Mouse (Mus musculus): ENCODE results near the gene Tnni3. TPM values are rescaled to one million over a fixed set of nuclear protein-coding genes. Genes with fewer than 3 reads are reported as not detected.

The Tnni3 gene
- polyA plus RNA-seq, 1 experiment, result 2.1 TPM

DNA sequence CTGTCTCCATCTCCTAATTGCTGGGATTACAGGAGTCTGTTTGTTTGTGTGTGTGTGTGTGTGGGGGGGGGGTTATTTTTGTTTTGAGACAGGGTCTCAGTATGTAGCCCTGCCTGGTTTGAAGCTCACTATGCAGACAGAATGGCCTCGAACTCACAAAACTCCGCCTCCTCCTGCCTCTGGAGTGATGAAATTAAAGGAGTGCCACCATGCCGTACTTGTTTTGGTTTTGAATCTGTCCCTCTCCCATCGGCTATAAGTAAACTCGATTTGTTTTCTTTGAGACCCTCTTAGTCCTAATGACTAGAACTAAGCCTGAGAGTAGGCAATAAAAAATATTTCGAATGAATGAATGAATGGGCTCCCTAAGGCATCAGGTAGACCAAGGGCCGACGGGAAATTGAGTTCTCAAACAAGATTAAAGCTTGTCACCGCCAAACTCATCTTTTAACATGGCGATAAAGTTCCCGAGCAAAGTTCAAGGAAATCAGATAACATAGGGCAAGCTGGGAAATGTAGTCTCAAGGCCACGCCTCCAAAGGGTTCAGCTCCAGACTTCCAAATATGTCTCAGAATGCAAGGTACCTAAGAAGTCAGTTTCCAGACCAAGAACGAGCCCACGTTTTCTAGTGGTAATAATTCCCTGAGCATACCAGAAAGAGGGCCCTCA is 21.5 kb downstream of the Tnni3 start:
- no peak overlapping the region; the same call in 1 of the 2 replicates for H3K4me3 ChIP-seq (ENCODE audit: insufficient read depth, low read depth, low read length)
- DNase-seq, result peak; percentile 83
- H3K27ac ChIP-seq (ENCODE audit: insufficient read depth, low read depth, low read length), result no peak overlapping the region
- 10% methylated on average over 14 of the region's 14 CpGs for WGBS
- no peaks in the 10 kb centered on the region for H3K36me3 ChIP-seq (ENCODE audit: control insufficient read depth, insufficient read depth, low read length)
- H3K4me1 ChIP-seq (ENCODE audit: control insufficient read depth, insufficient read depth, low read length), result peaks cover 13% of the 10 kb centered on the region; the same call in 1 of the 2 replicates
- TF ChIP-seq POLR2A (IDR thresholded peaks at IDR 0.05; ENCODE audit: low read depth, low read length) (no peak), CTCF (conservative IDR thresholded peaks at IDR 0.05; ENCODE audit: insufficient read depth, insufficient read length, low read depth, low read length) (no peak)
- no peaks in the 10 kb centered on the region for H3K27me3 ChIP-seq (replicated peaks; ENCODE audit: control insufficient read depth, insufficient read depth, low read length)

- Histone ChIP-seq H3K4me3 (ENCODE audit: insufficient read depth, low read depth, low read length) (peak within 1 kb of the TSS; percentile 91), H3K27ac (ENCODE audit: insufficient read depth, low read depth, low read length) (peak within 1 kb of the TSS; percentile 93), H3K4me1 (ENCODE audit: control insufficient read depth, insufficient read depth, low read length) (peaks cover 13% of the 10 kb centered on the region; the same call in 1 of the 2 replicates), H3K36me3 (ENCODE audit: control insufficient read depth, insufficient read depth, low read length) (no peaks in the 10 kb centered on the region), H3K27me3 (replicated peaks; ENCODE audit: control insufficient read depth, insufficient read depth, low read length) (no peaks in the 10 kb centered on the region)
- TF ChIP-seq CTCF (conservative IDR thresholded peaks at IDR 0.05; ENCODE audit: insufficient read depth, insufficient read length, low read depth, low read length), result no peak
- no peak for TF ChIP-seq POLR2A (IDR thresholded peaks at IDR 0.05; ENCODE audit: low read depth, low read length)
- 1% methylated on average over 62 of the region's 62 CpGs for WGBS
- DNase-seq, result peak; percentile 96
These were observed 22.3 kb downstream of the Tnni3 start, which contains the start of gene Ppp1r12c for GRCm38 (mm10) chr7:4501558-4502397. TSS of gene Ppp1r12c (minus strand) at chr7:4501680.

- H3K27me3 ChIP-seq (replicated peaks; ENCODE audit: control insufficient read depth, insufficient read depth, low read length), result no peaks in the 10 kb centered on the region
- no peak for TF ChIP-seq CTCF (conservative IDR thresholded peaks at IDR 0.05; ENCODE audit: insufficient read depth, insufficient read length, low read depth, low read length)
- no peak for TF ChIP-seq POLR2A (IDR thresholded peaks at IDR 0.05; ENCODE audit: low read depth, low read length)
- H3K4me1 ChIP-seq (ENCODE audit: control insufficient read depth, insufficient read depth, low read length), result peaks cover 13% of the 10 kb centered on the region; the same call in 1 of the 2 replicates
- H3K27ac ChIP-seq (ENCODE audit: insufficient read depth, low read depth, low read length), result peak overlapping the region; percentile 74
- peak overlapping the region; percentile 91 for H3K4me3 ChIP-seq (ENCODE audit: insufficient read depth, low read depth, low read length)
- DNase-seq, result peak; percentile 32
- WGBS, result under 1% methylated on average over 42 of the region's 52 CpGs
- H3K36me3 ChIP-seq (ENCODE audit: control insufficient read depth, insufficient read depth, low read length), result no peaks in the 10 kb centered on the region
These were observed 23.0 kb downstream of the Tnni3 start for GRCm38 (mm10) chr7:4500892-4501471.

GRCm38 (mm10) chr7:4499034-4499433 is 25.0 kb downstream of the Tnni3 start:
- Histone ChIP-seq H3K4me1 (ENCODE audit: control insufficient read depth, insufficient read depth, low read length) (peaks cover 13% of the 10 kb centered on the region; the same call in 1 of the 2 replicates), H3K27me3 (replicated peaks; ENCODE audit: control insufficient read depth, insufficient read depth, low read length) (no peaks in the 10 kb centered on the region), H3K27ac (ENCODE audit: insufficient read depth, low read depth, low read length) (no peak overlapping the region), H3K36me3 (ENCODE audit: control insufficient read depth, insufficient read depth, low read length) (no peaks in the 10 kb centered on the region), H3K4me3 (ENCODE audit: insufficient read depth, low read depth, low read length) (no peak overlapping the region)
- DNase-seq, result no peak
- no peak for TF ChIP-seq POLR2A (IDR thresholded peaks at IDR 0.05; ENCODE audit: low read depth, low read length)
- TF ChIP-seq CTCF (conservative IDR thresholded peaks at IDR 0.05; ENCODE audit: insufficient read depth, insufficient read length, low read depth, low read length), result no peak
- 91% methylated on average over 4 of the region's 4 CpGs for WGBS

DNA sequence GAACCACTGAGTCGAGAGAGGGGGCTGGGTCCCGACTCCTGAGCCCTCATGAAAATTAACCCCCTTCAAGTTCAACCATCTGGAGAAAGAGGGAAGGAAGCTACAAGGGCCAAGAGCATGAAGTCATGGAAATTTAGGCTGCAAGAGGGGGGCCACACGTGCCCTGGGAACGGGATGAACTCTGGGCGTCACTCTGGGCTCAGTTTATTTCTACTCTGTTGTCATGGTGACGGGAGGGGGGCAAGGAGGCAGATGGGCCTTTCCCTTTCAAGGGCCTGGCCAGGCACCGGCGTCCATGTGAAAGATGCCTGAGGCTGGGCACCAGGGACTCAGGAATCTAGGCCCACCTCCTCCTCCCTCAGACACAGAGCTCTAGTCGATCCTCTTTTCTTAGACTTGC is 25.8 kb downstream of the Tnni3 start:
- Histone ChIP-seq H3K27me3 (replicated peaks; ENCODE audit: control insufficient read depth, insufficient read depth, low read length) (no peaks in the 10 kb centered on the region), H3K4me1 (ENCODE audit: control insufficient read depth, insufficient read depth, low read length) (peaks cover 13% of the 10 kb centered on the region; the same call in 1 of the 2 replicates), H3K36me3 (ENCODE audit: control insufficient read depth, insufficient read depth, low read length) (no peaks in the 10 kb centered on the region), H3K4me3 (ENCODE audit: insufficient read depth, low read depth, low read length) (no peak overlapping the region), H3K27ac (ENCODE audit: insufficient read depth, low read depth, low read length) (peak overlapping the region; percentile 29; the same call in 1 of the 2 replicates)
- TF ChIP-seq POLR2A (IDR thresholded peaks at IDR 0.05; ENCODE audit: low read depth, low read length) (no peak), CTCF (conservative IDR thresholded peaks at IDR 0.05; ENCODE audit: insufficient read depth, insufficient read length, low read depth, low read length) (no peak)
- WGBS, result 21% methylated on average over 9 of the region's 9 CpGs
- peak; percentile 62 for DNase-seq

DNA sequence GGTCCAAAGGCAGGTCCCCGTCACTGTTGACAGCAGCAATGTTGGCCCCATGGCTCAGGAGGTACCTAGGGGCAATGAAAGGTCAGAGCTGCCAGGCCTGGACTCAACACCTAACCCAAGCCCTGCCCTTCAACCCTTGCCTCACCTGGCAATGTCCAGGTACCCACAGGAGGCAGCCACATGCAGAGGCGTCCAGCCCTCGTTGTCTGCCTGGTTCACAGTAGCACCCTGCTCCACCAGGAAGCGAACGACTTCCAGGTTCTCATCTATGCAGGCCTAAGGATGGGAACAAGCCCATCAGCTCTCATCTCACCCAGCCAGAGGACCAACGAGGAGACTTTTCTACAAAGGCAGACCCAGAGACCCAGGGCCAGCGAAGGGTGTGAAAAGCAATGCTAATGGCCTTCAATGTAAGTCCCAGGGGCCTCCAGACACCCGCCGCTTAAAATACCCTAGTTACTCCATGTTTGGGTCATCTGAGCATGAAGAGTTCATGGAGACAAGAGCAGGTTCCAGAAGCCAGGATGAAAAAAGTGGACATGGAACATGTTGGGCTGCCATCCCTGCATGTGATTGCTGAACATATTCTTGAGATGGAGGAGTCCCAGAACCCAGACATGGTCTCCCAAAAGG is 26.6 kb downstream of the Tnni3 start:
- TF ChIP-seq POLR2A (IDR thresholded peaks at IDR 0.05; ENCODE audit: low read depth, low read length), result no peak
- TF ChIP-seq CTCF (conservative IDR thresholded peaks at IDR 0.05; ENCODE audit: insufficient read depth, insufficient read length, low read depth, low read length), result no peak
- peaks cover 13% of the 10 kb centered on the region; the same call in 1 of the 2 replicates for H3K4me1 ChIP-seq (ENCODE audit: control insufficient read depth, insufficient read depth, low read length)
- DNase-seq, result no peak
- 87% methylated on average over 9 of the region's 9 CpGs for WGBS
- H3K36me3 ChIP-seq (ENCODE audit: control insufficient read depth, insufficient read depth, low read length), result no peaks in the 10 kb centered on the region
- H3K27me3 ChIP-seq (replicated peaks; ENCODE audit: control insufficient read depth, insufficient read depth, low read length), result no peaks in the 10 kb centered on the region
- no peak overlapping the region for H3K27ac ChIP-seq (ENCODE audit: insufficient read depth, low read depth, low read length)
- no peak overlapping the region for H3K4me3 ChIP-seq (ENCODE audit: insufficient read depth, low read depth, low read length)

Data from kidney, adult 2 months (tissue).